Mouse (Mus musculus) olfactory bulb, adult 2 months (tissue): ENCODE data around the gene Gm20605.

ENCODE experiments used
- CTCF ChIP-seq: fragments of 200-500 bp; IDR thresholded peaks from 2 replicates; pipeline ENCODE4 v1.5.1; 2012; ENCODE audit warnings: low read depth, mild to moderate bottlenecking, low read length, moderate library complexity; ENCODE audit not compliant: insufficient read depth
- POLR2A ChIP-seq: fragments of 200-500 bp; IDR thresholded peaks from 2 replicates; pipeline ENCODE4 v1.6.1; 2012; ENCODE audit warnings: mild to moderate bottlenecking, low read depth, low read length, moderate library complexity; ENCODE audit not compliant: insufficient read depth

- TF ChIP-seq CTCF (no peak), POLR2A (no peak)
Measured at GRCm38 (mm10) chr5:137685653-137686052, 56.7 kb downstream of the Gm20605 start.
